Mouse (Mus musculus) embryo, embryonic 11 days (tissue): ENCODE data around the gene Fnbp4.

Experiments used
- DNase-seq: peaks from one replicate; pipeline ENCODE4 v3.0.0-alpha.2; 2015

Gene Fnbp4

DNA sequence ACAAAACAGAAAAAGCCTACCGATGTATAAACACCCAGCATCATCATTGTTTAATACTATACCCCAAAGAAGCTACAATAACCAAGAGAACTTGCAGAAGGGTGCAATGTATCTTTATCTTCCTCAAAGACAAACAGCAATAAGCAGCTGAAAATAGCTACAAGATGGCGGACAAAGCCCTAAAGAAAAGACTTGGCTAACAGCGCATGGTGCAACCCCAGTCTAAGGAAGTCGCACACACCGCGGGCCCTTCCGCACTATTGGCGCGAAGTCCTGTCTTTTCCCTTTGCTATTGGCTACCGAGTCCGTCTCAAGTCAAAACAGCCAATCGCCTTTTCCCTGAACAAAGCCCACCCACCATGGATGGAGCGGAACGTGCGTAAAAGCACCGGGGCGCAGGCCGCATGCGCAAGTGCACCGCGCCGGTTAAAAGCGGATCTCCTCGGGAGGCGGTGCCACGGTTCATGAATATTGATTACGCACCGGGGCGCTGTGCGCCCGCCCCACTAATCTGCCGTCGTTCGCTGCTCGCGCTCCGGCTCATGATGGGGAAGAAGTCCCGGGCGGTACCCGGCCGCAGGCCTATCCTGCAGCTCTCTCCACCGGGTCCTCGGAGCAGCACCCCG is at the start of gene Fnbp4:
TSS of gene Fnbp4 (plus strand) at position 318 of the 626 bp plus-strand sequence.
- peak; percentile 100 for DNase-seq

DNA sequence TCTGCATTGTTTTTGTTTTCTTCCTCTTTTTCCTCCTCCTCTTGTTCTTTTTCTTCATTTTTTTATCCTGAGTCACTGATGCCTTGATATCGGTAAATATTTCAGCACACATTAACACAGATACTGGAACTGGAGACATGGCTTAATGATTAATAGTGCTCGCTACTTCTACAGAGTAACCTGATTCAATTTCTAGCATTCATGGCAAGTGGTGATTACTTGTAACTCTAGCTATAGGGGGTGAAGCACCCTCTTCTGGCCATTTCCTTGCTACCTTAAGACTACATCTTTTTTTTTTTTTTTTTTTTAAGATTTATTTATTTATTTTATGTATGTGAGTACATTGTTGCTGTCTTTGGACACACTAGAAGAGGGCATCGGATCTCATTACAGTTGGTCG is 44.2 kb upstream of the Fnbp4 start:
- no peak for DNase-seq

DNA sequence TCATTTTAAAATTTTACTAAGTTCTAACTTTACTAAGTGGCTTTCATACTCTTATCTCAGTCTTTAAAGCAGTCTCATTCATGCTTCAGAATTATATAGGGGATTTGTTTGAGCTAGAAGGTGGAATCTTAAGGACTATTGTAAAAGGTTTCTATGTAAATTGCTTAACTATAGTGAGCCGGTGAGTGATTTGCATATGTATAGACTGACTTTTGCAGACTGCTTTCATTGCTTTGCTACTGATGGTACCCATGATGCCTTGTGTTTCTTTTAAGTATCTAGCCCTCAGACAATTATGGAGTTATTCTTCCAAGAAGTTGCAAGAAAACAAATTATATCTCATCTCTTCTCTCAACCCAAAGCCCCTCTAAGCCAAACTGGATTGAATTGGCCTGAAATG is 36.6 kb upstream of the Fnbp4 start:
- no peak for DNase-seq

DNA sequence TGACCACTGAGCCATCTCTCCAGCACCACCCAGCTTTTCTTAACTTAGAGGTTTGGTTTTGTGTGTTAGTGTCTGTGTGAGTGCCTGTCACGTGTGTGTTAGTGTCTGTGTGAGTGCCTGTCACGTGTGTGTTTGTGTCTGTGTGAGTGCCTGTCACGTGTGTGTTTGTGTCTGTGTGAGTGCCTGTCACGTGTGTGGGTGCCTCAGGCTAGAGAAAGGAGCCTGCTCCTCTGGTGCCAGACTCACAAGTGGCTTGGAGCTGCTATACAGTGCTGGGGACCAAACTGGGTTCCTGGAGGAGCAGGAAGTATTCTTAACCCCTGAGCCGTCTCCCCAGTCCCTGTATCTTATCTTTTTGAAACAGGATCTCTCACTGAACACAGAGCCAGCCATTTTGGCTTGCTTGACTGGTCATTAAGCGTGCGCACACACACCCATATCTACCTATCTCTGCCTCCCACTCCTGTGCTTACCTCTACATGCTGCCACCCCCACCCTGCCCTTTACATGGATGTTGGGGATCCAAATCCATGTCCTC is 29.5 kb upstream of the Fnbp4 start:
- no peak for DNase-seq

DNA sequence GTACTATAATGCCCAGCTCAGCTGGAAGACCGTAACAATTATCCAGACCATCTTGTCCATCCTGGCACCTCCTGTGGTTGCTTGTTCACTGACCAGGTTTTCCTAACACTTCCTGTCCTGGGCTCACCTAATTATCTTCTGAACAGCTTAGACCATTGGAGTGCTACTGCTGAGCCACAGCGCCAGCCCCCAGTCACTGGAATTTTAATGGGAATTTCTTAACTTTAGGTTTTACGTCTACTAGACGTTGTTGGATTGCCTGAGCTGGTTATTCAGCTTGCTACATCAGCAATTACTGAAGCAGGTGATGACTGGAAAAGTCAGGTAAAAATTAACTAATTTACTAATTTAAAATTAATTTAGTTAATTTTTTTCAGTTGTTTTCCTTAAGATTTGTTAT is 27.8 kb upstream of the Fnbp4 start:
- DNase-seq, result no peak

DNA sequence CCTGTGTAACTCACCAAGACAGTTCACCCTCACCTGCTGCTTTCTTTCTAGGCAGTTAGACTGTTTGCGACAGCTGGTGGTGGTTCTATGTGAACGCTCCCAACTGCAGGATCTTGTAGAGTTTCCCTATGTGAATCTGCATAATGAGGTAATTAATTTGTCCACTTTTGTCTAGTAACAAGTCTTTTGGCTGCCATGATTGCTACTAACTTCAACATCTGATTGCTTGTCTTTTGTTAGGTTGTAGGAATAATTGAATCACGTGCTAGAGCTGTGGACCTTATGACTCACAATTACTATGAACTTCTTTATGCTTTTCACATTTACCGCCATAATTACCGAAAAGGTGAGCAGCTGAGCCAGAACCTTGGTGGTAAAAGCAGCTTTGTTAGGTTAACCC is 27.2 kb upstream of the Fnbp4 start:
- DNase-seq, result no peak

DNA sequence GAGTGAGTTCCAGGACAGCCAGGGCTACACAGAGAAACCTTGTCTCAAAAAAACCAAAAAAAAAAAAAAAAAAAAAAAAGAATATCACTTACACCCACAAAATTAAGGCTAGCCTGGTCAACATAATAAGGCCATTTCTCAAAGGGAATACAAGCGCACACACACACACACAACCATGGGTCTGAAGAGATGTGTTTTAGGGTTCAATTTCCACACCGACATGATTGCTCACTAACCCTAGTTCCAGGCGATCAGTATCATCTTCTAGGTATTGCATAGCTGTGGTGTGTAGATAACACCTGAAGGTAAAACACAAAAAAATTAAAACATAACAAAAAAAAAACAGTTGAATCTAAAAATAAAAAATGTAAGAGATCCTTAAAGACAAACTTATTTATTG is 18.4 kb upstream of the Fnbp4 start:
- DNase-seq, result no peak

DNA sequence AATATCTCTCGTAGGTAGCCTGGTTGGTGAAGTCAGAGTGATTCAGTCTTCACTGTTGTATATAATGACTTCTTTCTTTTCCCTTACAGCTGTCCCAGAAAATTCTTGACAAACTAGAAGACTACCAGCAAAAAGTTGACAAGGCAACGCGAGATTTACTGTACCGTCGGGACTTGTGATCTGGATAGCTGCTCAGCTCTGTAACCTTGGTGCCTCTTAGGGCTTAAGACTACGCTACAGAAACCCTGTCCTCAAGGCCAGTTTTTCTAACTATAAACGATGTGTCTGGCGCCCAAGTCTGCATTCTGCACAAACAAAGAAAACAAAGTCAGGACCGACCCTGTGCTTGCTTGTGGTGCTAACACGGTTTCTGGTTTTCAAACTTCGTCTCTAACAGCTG is 9.8 kb upstream of the Fnbp4 start:
- no peak for DNase-seq

DNA sequence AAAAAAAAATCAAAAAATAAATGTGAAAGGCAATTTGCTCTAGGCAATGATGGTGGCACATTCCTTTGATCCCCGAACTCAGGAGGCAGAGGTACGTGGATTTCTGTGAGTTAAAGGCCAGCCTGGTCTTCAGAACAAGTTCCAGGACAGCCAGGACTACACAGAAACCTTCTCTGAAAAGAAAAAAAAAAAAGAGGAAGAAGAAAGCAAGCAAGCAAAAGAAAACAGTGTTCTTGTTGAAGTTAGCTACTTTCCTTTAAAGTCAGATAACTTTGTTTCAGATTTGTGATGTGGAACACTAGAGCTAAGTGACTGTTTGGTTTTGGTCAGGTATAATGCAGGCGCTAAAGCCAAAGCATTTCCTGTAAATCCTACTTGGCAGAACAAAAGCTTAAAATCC is 6.4 kb upstream of the Fnbp4 start:
- no peak for DNase-seq

DNA sequence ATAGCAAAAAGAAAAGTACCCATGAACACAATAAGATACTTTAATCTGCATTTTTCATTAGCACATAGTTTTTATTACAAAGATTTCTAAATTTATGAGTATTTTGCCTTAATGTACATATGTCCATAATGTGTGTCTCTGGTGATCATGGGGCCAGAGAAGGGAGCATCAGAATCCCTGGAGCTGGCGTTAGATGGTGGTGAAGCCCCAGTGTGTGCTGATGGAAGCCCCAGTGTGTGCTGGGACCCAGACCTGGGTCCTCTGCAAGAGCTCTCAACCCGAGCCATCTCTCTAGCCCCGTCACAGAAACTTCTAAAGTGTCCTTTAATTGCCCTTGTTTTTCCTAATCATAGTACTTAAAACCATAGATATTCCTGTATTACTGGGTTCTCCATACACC is 5.8 kb upstream of the Fnbp4 start:
- DNase-seq, result no peak

DNA sequence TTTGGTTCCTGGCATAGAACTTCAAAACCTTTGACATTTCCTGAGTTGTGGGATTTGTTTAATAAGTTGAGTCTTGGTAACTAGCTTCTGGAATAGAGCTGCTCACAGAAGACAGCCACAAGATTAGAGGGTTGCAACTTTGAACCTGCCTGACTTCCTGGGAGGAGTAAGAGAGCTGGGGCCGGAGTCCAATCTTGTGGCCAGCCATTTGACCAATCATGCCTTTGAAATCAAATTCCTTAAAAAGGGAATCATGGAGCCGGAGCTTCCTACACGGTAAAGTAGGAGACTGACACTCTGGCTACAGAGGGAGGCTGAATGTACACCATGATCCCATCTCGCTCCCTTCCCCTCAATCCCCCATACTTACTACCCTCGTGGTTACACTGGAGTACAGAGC is 5.2 kb upstream of the Fnbp4 start:
- no peak for DNase-seq

DNA sequence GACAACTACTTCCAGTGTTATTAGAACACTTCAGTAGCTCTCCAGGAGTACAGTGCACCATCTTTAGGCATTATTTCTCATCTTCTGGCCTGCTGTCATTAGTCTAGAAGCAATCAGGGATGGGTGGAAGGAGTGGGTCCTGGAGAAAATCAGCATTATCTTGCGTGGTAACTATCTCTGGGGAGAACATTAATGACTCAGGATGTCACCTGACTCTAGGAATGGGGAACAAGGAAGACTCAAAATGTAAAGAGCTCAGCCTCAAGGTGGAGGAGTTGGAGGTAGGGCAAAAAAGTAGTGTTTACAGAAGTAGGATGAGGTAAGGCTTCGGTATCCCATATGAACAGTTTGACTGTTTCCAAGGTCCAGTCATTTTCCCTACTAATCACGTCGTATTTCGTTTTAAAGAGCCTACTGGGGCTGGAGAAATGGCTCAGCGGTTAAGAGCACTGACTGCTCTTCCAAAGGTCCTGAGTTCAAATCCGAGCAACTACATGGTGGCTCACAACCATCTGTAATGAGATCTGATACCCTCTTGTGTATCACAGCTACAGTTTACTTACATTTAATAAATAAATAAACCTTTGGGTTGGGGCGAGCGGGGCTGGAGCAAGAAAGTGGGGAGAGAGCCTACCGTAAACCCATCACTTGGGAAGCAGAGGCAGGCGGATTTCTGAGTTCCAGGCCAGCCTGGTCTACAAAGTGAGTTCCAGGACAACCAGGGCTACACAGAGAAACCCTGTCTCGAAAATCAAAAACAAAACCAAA is 701 bp upstream of the Fnbp4 start:
- no peak for DNase-seq

DNA sequence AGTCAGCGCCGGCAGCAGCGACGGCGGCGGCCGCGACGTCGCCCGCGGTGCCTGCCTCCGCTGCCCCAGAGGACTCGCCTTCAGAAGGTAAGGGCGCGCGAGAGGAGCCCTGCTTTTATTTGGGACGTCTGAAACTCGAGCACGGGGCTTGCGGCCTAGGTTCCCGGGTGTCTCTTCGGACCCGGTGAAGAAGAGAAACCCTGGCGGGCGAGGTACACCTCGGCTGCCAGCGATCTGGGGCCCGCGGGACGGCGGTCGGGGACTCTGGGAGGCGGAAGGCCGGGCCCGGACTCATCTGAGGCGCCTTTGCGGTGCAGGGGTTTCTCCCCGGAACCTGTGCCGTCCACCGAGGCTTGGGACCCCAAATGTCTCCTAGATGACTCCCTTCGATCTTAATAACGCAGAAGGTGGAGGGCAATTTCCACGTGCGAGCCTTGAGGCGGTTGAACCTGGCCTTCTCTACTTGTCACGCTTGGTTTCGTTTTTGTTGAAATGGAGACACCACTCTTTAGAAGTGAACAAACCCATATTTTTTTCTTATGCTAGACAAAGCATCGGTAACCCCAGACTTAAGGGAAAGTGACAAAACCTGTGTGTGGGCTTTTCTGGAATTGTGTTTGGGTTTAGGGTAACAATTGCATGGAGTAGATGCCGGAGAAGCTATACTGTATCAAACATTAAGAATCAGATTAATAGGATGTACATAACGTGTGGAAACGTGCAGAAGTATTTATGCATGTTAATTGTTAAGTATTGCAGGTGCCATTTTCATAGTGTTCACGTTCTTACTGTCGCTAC is 769 bp downstream of the Fnbp4 start:
- DNase-seq, result no peak

DNA sequence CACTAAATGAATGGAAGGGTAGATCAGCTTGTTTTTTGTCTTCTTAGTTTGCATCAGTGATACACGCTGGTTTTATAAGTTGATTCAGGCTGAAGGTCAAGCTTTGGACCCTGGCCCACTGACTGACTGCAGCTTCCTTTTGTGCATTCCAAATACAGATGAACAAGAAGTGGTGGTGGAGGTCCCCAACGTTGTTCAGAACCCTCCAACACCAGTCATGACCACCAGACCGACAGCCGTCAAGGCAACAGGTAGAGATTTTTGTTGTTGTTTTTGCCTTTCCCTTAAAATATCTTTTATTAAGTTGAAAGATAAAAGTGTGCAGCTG is 1.3 kb downstream of the Fnbp4 start:
- peak; percentile 6 for DNase-seq

DNA sequence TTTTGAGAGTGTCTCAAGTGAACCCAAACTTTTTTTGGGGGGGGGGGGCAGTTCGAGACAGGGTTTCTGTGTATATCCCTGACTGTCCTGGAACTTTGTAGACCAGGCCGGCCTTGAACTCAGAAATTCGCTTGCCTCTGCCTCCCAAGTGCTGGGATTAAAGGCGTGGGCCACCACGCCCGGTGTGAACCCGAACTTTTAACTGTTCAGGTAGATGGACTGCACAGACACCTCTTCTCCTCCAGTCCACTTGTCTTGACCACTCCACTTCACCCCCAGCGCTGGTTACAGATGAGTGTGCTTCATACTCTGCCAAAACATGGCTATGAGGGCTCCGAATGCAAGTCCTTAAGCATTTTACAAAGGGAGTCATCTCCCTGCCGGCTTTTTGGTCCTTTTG is 2.0 kb downstream of the Fnbp4 start:
- no peak for DNase-seq

DNA sequence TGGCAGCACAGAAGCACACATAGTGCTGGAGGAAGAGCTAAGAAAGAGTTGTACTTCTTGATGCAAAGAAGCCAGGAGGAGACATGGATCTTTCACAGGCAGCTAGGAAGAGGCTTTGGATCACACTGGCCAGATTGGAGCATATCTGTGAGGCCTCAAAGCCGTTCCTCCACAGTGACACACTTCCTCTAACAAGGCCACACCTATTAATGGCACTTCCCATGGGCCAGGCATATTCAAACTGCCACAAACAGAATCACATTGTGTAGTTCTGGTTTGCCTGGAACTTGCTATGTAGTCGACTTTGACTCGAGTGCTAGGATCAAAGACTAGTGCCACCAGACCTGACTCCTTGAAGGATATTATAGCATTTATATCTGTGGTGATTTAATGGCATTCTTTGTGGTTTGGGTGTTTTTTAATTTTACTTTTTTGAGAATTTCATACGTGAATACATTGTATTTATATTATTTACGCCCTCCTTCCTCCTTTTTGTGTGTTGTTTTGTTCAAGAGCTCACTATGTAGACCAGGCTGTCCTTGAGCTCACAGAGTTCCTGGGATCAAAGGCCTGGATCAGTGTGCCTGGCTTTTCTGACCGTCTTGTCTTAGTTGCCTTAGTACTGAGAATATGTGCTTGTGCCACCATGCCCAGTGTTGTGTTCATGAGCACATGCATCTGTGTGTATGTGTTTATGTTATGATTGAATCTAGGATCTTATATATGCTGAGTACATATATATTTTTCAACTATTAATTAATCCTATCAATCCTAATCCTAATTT is 4.7 kb downstream of the Fnbp4 start:
- no peak for DNase-seq

DNA sequence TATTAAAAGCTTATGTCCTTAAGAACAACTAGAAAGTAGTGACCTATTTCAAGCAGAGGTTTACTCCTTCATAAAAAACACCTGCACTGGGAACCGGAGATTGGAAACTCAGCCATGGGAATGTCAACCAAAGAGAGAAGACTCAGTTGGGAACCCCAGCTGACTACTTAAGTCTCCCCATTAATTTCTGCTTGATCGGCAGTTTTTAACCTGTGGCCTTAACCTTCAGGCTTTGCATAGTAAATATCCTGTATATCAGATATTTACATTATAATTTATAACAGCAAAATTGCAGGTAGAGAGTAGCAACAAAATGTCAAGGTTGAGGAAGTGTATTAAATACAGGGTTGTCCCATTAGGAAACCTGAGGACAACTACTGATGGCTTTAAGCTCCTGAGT is 8.4 kb downstream of the Fnbp4 start:
- no peak for DNase-seq

DNA sequence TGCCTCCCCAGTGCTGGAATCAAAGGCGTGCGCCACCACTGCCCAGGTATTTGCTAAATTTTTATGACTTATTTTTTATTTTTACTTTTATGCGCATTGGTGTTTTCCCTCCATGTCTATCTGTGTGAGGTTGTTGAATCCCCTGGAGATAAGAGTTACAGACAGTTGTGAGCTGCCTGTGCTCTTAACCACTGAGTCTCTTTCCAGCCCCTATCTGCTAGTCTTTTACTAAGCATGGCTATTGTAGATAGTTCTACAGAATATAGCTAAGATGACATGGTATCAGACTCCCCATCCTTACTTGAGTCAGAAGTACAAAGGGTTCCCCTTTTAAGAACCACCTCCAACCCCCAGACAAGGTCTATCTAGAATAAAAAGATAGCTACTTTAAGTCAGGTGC is 9.0 kb downstream of the Fnbp4 start:
- no peak for DNase-seq

DNA sequence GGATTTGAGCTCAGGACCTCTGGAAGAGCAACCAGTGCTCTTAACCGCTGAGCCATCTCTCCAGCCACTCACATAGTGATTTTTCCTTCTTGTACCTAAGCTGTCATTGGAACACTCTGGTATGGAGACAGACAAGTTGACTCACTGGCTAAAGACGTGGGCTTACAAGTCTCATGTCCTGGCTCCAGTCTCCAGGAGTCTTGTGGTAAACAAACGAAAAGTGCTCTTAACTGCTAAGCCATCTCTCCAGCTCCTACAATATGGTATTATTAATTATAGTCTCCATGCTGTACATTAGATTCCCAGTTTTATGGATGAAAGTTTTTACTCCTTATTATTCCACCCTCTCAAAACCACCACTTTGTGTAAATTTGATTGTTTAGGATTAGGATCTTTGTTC is 20.0 kb downstream of the Fnbp4 start:
- DNase-seq, result no peak

DNA sequence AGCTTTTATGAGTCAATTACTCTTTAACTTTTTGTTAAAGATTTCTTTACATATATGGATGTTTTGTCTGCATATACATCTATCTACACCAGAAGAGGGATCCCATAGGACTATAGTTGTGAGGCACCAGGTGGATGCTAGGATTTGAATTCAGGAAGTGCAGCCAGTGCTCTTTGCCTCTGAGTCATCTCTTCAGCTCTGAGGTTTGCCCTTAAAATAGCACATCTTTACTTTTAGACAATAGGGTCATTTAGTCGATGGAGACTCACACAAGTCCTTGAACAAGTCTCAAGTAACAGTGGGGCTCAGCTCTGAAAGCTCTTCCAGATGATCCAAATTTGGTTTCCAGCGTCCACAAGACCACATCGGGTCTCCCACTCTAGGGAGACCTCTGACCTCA is 36.2 kb downstream of the Fnbp4 start:
- peak; percentile 11 for DNase-seq

DNA sequence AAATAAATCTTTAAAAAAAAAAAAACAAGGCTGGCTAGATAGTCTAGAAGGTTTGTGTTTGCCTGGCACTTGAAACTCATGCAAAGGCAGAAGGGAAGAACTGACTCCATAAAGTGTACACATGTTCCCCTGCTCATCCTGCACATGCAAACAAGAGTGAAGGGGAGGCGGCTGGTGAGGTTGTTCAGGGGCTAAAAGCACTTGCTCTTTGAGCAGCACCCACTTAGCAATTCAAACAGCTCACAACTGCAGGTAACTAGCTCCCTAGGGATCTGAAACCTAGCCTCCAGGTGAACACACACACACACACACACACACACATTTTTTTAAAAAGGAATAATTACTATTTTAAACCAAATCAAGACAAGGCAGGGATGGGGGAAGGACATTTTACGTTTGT is 36.8 kb downstream of the Fnbp4 start:
- DNase-seq, result peak; percentile 7

DNA sequence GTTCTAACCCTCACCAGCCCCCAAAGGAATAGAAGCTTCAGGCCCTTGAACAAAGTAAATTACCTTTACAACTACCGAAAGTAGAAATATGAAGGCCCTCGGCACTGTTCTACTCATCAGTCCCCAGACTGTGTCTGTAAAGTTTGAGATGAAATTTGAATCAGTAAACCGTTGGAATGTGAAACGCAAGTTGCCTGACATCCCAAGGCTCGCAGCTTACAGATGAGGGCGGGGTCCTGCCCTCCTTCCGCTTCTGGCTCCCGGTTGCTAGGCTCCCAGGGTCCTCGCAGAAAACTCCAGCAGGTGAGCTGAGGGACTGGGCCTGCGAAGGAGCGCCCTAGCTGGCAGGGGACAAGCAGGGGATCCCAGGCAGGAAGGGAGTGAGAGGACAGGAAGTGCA is 37.3 kb downstream of the Fnbp4 start, which contains the start of gene Agbl2:
TSS of gene Agbl2 (plus strand) at position 270 of the 400 bp plus-strand sequence.
- DNase-seq, result peak; percentile 74

DNA sequence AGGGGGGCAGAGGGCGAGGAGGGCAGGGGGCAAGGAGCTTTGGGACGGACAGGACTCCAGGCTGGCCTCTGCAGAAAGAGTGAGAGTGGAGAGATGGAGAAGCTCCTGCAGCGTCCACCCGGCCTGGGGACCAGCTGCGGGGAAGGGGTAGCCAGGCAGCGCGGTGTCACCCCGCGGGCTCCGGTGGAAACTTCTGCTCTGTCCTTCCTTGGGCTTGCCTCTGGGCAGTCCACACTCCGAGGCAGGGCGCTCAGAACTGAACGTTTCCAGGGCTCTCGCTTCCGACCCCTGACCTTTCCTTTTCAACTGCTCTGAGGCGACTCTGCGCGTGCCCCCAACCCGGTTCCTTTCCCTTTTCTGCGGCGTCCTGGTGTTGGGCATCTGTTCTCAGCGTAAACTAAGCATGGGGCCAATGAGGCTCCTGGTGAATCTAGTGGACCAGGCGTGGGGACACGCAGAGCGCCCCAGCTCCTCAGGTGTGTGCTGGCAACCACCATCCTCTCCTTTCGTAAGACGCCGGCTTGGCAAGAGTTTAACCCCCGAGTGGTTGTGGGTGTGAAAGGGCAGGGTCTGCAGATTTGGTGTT is 37.8 kb downstream of the Fnbp4 start:
- peak; percentile 63 for DNase-seq
